Mouse (Mus musculus): ENCODE results near the gene Slc6a21. TPM values are rescaled to one million over a fixed set of nuclear protein-coding genes. Genes with fewer than 3 reads are reported as not detected.
A peak's percentile ranks its signal among the peaks of the same experiment; 100 is the strongest.

The Slc6a21 gene
- polyA plus RNA-seq, 1 experiment from 2014 or later, result not detected

DNA sequence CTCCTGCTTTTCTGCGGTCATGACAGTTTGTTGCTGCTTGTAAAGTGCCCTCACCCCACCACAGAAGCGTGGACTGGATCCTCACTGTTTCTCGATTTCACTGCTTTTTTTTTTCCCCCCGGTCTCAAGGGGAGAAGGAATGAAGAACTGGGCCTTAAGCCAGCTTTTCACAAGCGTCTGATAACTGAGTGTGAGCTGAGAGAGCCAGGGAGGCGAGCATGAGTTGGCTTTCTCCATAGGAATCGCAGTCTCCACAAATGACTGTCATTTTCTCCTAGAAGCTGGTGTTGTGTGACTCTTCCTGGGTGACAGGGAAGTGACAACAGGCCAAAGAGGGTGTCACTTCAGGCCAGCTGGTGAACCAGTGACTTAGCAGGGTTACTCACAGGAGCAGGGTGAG, 15.0 kb upstream of the Slc6a21 start:
- H3K27ac ChIP-seq, result no peak overlapping the region
- H3K4me2 ChIP-seq (replicated peaks), result no peak overlapping the region
- no peaks in the 10 kb centered on the region for H3K27me3 ChIP-seq
- WGBS, result 75% methylated on average over 7 of the region's 7 CpGs
- H3K9me3 ChIP-seq, result no peaks in the 10 kb centered on the region
- no peaks in the 10 kb centered on the region for H3K36me3 ChIP-seq
- H3K4me1 ChIP-seq (replicated peaks), result no peaks in the 10 kb centered on the region
- 0 out of 2 replicates have a peak overlapping the region, but pooled peaks have one; percentile 26 for H3K9ac ChIP-seq (replicated peaks)
- ATAC-seq, result no peak
- H3K4me3 ChIP-seq (replicated peaks), result no peak overlapping the region

DNA sequence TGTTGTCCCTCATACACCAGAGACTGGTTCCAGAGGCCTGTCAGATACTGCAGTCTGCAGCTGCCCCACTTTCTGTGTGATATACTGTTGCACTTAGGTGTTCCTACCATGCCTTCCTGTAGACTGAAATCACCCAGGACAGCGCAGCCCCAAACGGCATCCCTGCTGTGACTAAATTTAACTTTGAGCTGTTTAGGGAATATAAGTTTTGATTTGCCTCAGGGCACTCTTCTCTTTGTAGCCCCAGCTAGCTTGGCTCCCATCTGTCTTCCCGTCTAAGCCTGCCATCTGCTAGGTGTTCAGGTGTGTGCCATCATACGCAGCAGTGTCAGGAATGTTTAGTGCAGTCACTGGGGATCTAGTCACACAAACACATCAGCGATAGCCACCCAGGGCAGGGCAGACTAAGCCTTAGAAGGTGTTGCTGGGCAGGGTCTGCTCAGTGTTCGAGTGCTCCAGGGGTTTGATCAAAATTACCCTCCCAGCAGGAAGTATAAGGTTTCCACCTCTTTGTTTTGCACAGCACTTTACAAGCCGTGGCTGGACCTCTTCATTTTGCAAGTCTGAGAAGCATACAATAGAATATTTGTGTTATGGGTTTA, 14.2 kb upstream of the Slc6a21 start:
- Histone ChIP-seq H3K4me2 (replicated peaks) (no peak overlapping the region), H3K9me3 (no peaks in the 10 kb centered on the region), H3K27me3 (0 out of 2 replicates have a peak, but pooled peaks cover 4% of the 10 kb centered on the region), H3K4me3 (replicated peaks) (no peak overlapping the region), H3K27ac (no peak overlapping the region), H3K9ac (replicated peaks) (no peak overlapping the region), H3K36me3 (no peaks in the 10 kb centered on the region), H3K4me1 (replicated peaks) (no peaks in the 10 kb centered on the region)
- 80% methylated on average over 7 of the region's 7 CpGs for WGBS
- ATAC-seq, result no peak

- WGBS, result 80% methylated on average over 3 of the region's 3 CpGs
These were observed 13.0 kb upstream of the Slc6a21 start for GRCm38 (mm10) chr7:45264348-45264747.

DNA sequence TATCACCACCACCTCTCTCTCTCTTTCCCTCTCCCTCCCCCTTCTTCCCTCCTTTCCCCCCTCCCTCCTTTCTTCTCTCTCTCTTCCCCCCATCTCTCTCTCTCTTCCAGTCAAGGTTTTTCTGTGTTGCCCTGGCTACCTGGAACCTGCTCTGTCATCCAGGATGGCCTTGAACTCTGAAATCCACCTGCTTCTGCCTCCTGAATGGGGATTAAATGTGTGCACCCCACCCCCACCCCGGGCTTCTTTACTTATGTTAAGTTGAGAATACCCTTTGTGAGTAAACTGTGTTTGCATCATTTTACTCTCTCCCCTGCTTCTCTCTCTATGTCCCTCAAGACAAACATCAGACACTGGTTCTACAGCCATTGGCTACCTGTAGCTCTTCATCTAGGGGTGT, 11.8 kb upstream of the Slc6a21 start:
- H3K27me3 ChIP-seq, result 0 out of 2 replicates have a peak, but pooled peaks cover 4% of the 10 kb centered on the region
- no peak for ATAC-seq
- no peak overlapping the region for H3K9ac ChIP-seq (replicated peaks)
- no peaks in the 10 kb centered on the region for H3K4me1 ChIP-seq (replicated peaks)
- H3K4me3 ChIP-seq (replicated peaks), result no peak overlapping the region
- no peak overlapping the region for H3K27ac ChIP-seq
- H3K36me3 ChIP-seq, result no peaks in the 10 kb centered on the region
- H3K4me2 ChIP-seq (replicated peaks), result no peak overlapping the region
- WGBS, result 85% methylated on average over 1 of the region's 1 CpGs
- H3K9me3 ChIP-seq, result no peaks in the 10 kb centered on the region

More at GRCm38 (mm10) chr7:45264348-45264747, 13.0 kb upstream of the Slc6a21 start:
- no peak overlapping the region for H3K27ac ChIP-seq
- no peak overlapping the region for H3K9ac ChIP-seq (replicated peaks)
- H3K36me3 ChIP-seq, result no peaks in the 10 kb centered on the region
- H3K27me3 ChIP-seq, result 0 out of 2 replicates have a peak, but pooled peaks cover 4% of the 10 kb centered on the region
- H3K4me1 ChIP-seq (replicated peaks), result no peaks in the 10 kb centered on the region
- no peak overlapping the region for H3K4me2 ChIP-seq (replicated peaks)
- H3K9me3 ChIP-seq, result no peaks in the 10 kb centered on the region
- no peak overlapping the region for H3K4me3 ChIP-seq (replicated peaks)
- ATAC-seq, result no peak

GRCm38 (mm10) chr7:45272786-45273412, 4.4 kb upstream of the Slc6a21 start:
- no peak overlapping the region for H3K9ac ChIP-seq (replicated peaks)
- no peaks in the 10 kb centered on the region for H3K36me3 ChIP-seq
- H3K9me3 ChIP-seq, result no peaks in the 10 kb centered on the region
- 0 out of 2 replicates have a peak, but pooled peaks have one; percentile 45 for ATAC-seq
- 66% methylated on average over 10 of the region's 10 CpGs for WGBS
- no peak overlapping the region for H3K4me3 ChIP-seq (replicated peaks)
- H3K27me3 ChIP-seq, result peaks cover 7% of the 10 kb centered on the region; the same call in 1 of the 2 replicates
- peaks cover 4% of the 10 kb centered on the region; the same call in 1 of the 2 replicates for H3K4me1 ChIP-seq (replicated peaks)
- H3K27ac ChIP-seq, result peak overlapping the region; percentile 1; the same call in 1 of the 2 replicates
- H3K4me2 ChIP-seq (replicated peaks), result no peak overlapping the region

DNA sequence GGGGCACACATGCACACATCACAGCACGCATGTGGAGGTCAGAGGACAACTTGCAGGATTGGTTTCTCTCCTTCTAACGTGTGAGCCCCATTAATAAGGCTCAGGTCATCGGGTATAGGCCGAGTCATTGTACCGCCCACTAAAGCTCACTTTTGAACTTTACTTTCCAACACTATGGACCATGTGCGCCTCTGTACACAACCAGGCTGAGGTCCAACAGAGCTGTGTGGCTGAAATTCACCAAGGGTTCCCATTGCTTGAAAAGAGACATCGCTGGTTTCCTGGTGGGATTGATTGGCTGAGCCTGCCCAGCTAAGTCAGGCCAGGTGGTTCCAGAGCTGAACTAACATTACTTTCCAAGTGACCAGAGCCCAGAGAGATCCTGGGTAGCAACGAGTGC, 3.6 kb upstream of the Slc6a21 start:
- Histone ChIP-seq H3K9ac (replicated peaks) (no peak overlapping the region), H3K36me3 (no peaks in the 10 kb centered on the region), H3K9me3 (no peaks in the 10 kb centered on the region), H3K27ac (no peak overlapping the region), H3K4me3 (replicated peaks) (no peak overlapping the region), H3K4me2 (replicated peaks) (no peak overlapping the region), H3K4me1 (replicated peaks) (peaks cover 4% of the 10 kb centered on the region; the same call in 1 of the 2 replicates), H3K27me3 (peaks cover 7% of the 10 kb centered on the region; the same call in 1 of the 2 replicates)
- WGBS, result 88% methylated on average over 8 of the region's 8 CpGs
- no peak for ATAC-seq

- H3K36me3 ChIP-seq, result no peaks in the 10 kb centered on the region
- no peaks in the 10 kb centered on the region for H3K4me1 ChIP-seq (replicated peaks)
- H3K27ac ChIP-seq, result no peak overlapping the region
- H3K4me2 ChIP-seq (replicated peaks), result no peak overlapping the region
- 90% methylated on average over 13 of the region's 13 CpGs for WGBS
- H3K4me3 ChIP-seq (replicated peaks), result no peak overlapping the region
- 0 out of 2 replicates have a peak, but pooled peaks cover 3% of the 10 kb centered on the region for H3K27me3 ChIP-seq
- no peaks in the 10 kb centered on the region for H3K9me3 ChIP-seq
- H3K9ac ChIP-seq (replicated peaks), result no peak overlapping the region
- ATAC-seq, result no peak
These were observed 9.2 kb downstream of the Slc6a21 start for GRCm38 (mm10) chr7:45286486-45286885.

GRCm38 (mm10) chr7:45296626-45297025, 19.3 kb downstream of the Slc6a21 start:
- H3K4me3 ChIP-seq (replicated peaks), result no peak overlapping the region
- 0 out of 2 replicates have a peak overlapping the region, but pooled peaks have one; percentile 23 for H3K9ac ChIP-seq (replicated peaks)
- 0 out of 2 replicates have a peak, but pooled peaks cover 4% of the 10 kb centered on the region for H3K27me3 ChIP-seq
- H3K4me2 ChIP-seq (replicated peaks), result no peak overlapping the region
- H3K9me3 ChIP-seq, result no peaks in the 10 kb centered on the region
- no peak for ATAC-seq
- no peaks in the 10 kb centered on the region for H3K36me3 ChIP-seq
- no peak overlapping the region for H3K27ac ChIP-seq
- 72% methylated on average over 1 of the region's 1 CpGs for WGBS
- peaks cover 10% of the 10 kb centered on the region for H3K4me1 ChIP-seq (replicated peaks)

DNA sequence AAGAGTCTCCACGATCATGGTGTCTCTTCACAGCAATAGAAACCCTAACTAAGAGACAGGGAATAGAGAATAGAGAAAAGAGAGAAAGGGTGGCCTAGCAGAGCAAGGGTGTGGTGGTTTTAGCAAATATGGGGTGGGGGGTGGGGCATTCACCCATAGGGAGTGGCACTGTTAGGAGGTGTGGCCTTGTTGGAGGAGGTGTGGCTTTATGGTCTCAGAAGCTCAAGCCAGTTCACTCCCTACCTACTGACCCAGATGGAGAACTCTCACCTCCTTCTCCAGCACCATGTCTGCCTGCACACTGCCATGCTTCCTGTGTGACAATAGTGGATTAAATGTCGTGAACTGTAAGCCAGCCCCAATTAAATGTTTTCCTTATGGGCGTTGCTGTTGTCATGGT, 20.2 kb downstream of the Slc6a21 start:
- WGBS, result 70% methylated on average over 3 of the region's 3 CpGs
- peaks cover 10% of the 10 kb centered on the region for H3K4me1 ChIP-seq (replicated peaks)

DNA sequence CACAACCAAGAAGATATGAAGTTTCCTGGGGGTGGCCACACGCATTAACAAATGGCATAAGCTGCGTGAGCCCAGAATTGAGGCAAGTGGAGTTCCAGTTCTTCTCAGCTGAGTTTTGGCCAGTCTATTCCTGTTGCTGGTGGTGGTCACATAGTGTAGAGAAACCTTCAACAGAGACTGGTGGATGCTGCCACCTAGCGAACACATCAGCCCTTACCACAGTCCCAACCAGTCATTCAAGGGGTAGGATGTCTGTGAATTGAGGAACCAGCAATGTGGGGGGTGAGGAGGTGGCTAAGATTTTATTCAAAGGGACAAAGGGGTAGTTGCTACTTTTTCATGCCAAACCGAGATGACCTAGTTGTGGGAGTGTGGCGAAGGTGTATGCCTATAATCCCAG, 22.4 kb downstream of the Slc6a21 start:
- Histone ChIP-seq H3K4me1 (replicated peaks) (peaks cover 15% of the 10 kb centered on the region), H3K4me3 (replicated peaks) (no peak overlapping the region), H3K9ac (replicated peaks) (no peak overlapping the region), H3K9me3 (no peaks in the 10 kb centered on the region), H3K36me3 (0 out of 2 replicates have a peak, but pooled peaks cover 6% of the 10 kb centered on the region), H3K4me2 (replicated peaks) (no peak overlapping the region), H3K27me3 (peaks cover 3% of the 10 kb centered on the region; the same call in 1 of the 2 replicates), H3K27ac (no peak overlapping the region)
- peak; percentile 92 for ATAC-seq
- WGBS, result 13% methylated on average over 5 of the region's 5 CpGs

More for the DNA sequence above, 20.2 kb downstream of the Slc6a21 start:
- H3K27me3 ChIP-seq, result 0 out of 2 replicates have a peak, but pooled peaks cover 4% of the 10 kb centered on the region
- no peak overlapping the region for H3K27ac ChIP-seq
- H3K9me3 ChIP-seq, result no peaks in the 10 kb centered on the region
- H3K4me3 ChIP-seq (replicated peaks), result no peak overlapping the region
- H3K36me3 ChIP-seq, result no peaks in the 10 kb centered on the region
- no peak overlapping the region for H3K4me2 ChIP-seq (replicated peaks)
- ATAC-seq, result no peak
- no peak overlapping the region for H3K9ac ChIP-seq (replicated peaks)

DNA sequence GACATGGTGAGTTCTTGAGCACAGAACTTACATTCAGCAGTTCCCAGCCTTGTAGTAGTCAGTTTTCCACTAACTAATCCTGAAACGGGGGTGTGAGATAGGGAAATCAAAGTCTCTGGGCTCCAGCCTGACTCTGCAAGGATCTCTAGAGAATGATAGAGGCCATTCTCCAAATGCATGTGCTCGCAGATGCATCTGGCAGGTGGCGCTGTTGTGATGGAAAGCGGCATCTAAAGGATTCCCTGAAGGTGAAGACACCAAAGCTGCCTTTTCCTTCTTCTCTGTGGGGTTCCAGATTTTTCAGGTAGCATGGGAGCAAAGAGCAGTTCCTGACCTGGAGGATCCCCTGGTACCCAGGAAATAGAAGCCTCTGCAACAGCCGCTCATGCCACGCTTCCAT, 23.0 kb downstream of the Slc6a21 start:
- 16% methylated on average over 6 of the region's 6 CpGs for WGBS
- peak; percentile 32; the same call in 1 of the 2 replicates for ATAC-seq
- H3K9ac ChIP-seq (replicated peaks), result no peak overlapping the region
- no peaks in the 10 kb centered on the region for H3K9me3 ChIP-seq
- no peak overlapping the region for H3K27ac ChIP-seq
- peaks cover 20% of the 10 kb centered on the region for H3K4me1 ChIP-seq (replicated peaks)
- H3K36me3 ChIP-seq, result 0 out of 2 replicates have a peak, but pooled peaks cover 6% of the 10 kb centered on the region
- peaks cover 3% of the 10 kb centered on the region; the same call in 1 of the 2 replicates for H3K27me3 ChIP-seq
- H3K4me2 ChIP-seq (replicated peaks), result no peak overlapping the region; the same call in 1 of the 2 replicates
- no peak overlapping the region for H3K4me3 ChIP-seq (replicated peaks)

GRCm38 (mm10) chr7:45302626-45303025, 25.3 kb downstream of the Slc6a21 start:
- WGBS, result 71% methylated on average over 8 of the region's 8 CpGs
- no peak for ATAC-seq
- Histone ChIP-seq H3K27me3 (peaks cover 3% of the 10 kb centered on the region; the same call in 1 of the 2 replicates), H3K4me1 (replicated peaks) (peaks cover 23% of the 10 kb centered on the region), H3K9ac (replicated peaks) (no peak overlapping the region), H3K9me3 (no peaks in the 10 kb centered on the region), H3K36me3 (0 out of 2 replicates have a peak, but pooled peaks cover 6% of the 10 kb centered on the region), H3K27ac (no peak overlapping the region), H3K4me3 (replicated peaks) (no peak overlapping the region), H3K4me2 (replicated peaks) (no peak overlapping the region)
